Mouse (Mus musculus): ENCODE results near the gene Zc3h14.

Zc3h14 gene

GRCm38 (mm10) chr12:98746746-98747379 is at the start of gene Zc3h14:
TSS of gene Zc3h14 (plus strand) at chr12:98746964.
- peak; percentile 97 for DNase-seq

- DNase-seq = no peak
These were observed 49.6 kb upstream of the Zc3h14 start for GRCm38 (mm10) chr12:98697202-98697601.

GRCm38 (mm10) chr12:98701564-98701963 is 45.2 kb upstream of the Zc3h14 start:
- DNase-seq = no peak

- no peak for DNase-seq
These were observed 43.2 kb upstream of the Zc3h14 start for GRCm38 (mm10) chr12:98703554-98703953.

GRCm38 (mm10) chr12:98703961-98704360 is 42.8 kb upstream of the Zc3h14 start:
- no peak for DNase-seq

GRCm38 (mm10) chr12:98712819-98713218 is 33.9 kb upstream of the Zc3h14 start:
- DNase-seq = no peak

GRCm38 (mm10) chr12:98713621-98714103 is 33.1 kb upstream of the Zc3h14 start:
- DNase-seq = no peak

GRCm38 (mm10) chr12:98714757-98715156 is 32.0 kb upstream of the Zc3h14 start:
- DNase-seq = no peak

GRCm38 (mm10) chr12:98716142-98716541 is 30.6 kb upstream of the Zc3h14 start:
- no peak for DNase-seq

- no peak for DNase-seq
These were observed 26.1 kb upstream of the Zc3h14 start for GRCm38 (mm10) chr12:98720628-98721027.

- DNase-seq = no peak
These were observed 25.7 kb upstream of the Zc3h14 start for GRCm38 (mm10) chr12:98721030-98721429.

GRCm38 (mm10) chr12:98724224-98724623 is 22.5 kb upstream of the Zc3h14 start:
- no peak for DNase-seq

GRCm38 (mm10) chr12:98724976-98725375 is 21.8 kb upstream of the Zc3h14 start:
- DNase-seq = no peak

GRCm38 (mm10) chr12:98726078-98726477 is 20.7 kb upstream of the Zc3h14 start:
- DNase-seq = no peak

- DNase-seq = no peak
These were observed 19.6 kb upstream of the Zc3h14 start for GRCm38 (mm10) chr12:98727186-98727585.

GRCm38 (mm10) chr12:98730682-98731081 is 16.1 kb upstream of the Zc3h14 start:
- no peak for DNase-seq

- no peak for DNase-seq
These were observed 13.6 kb upstream of the Zc3h14 start for GRCm38 (mm10) chr12:98733165-98733564.

- DNase-seq = no peak
These were observed 13.0 kb upstream of the Zc3h14 start for GRCm38 (mm10) chr12:98733776-98734175.

- DNase-seq = peak; percentile 75
These were observed 12.4 kb upstream of the Zc3h14 start for GRCm38 (mm10) chr12:98734246-98734879.

GRCm38 (mm10) chr12:98734880-98735801 is 11.6 kb upstream of the Zc3h14 start:
- DNase-seq = no peak

GRCm38 (mm10) chr12:98736951-98737800 is 9.6 kb upstream of the Zc3h14 start, which contains the start of gene Ptpn21:
TSS of gene Ptpn21 (minus strand) at chr12:98737405.
- peak; percentile 10 for DNase-seq

GRCm38 (mm10) chr12:98737801-98738350 is 8.9 kb upstream of the Zc3h14 start:
- no peak for DNase-seq
